Mouse (Mus musculus) midbrain, embryonic 11.5 days (tissue): Measurements from ENCODE around the gene Psmb7. TPM values are rescaled to one million over a fixed set of nuclear protein-coding genes. Genes with fewer than 3 reads are reported as not detected.

ENCODE experiments used
- ATAC-seq: fragments of 200-750 bp; cut with Nextera tagmentation; 2 replicates; pipeline ENCODE4 v1.8.0; 2017; ENCODE audit warnings: moderate TSS enrichment, moderate library complexity; ENCODE audit not compliant: low FRiP score
- DNase-seq: peaks from one replicate; pipeline ENCODE4 v3.0.0; 2015; ENCODE audit warnings: low spot score; ENCODE audit errors: missing footprints
- H3K27ac ChIP-seq: fragments of 300-500 bp; sonication (generic); 2 replicates; pipeline ENCODE4 v1.5.1; 2014; ENCODE audit warnings: low read depth, low read length
- H3K27me3 ChIP-seq: fragments of 300-500 bp; sonication (generic); 2 replicates; pipeline ENCODE4 v1.6.1; 2014; ENCODE audit warnings: mild to moderate bottlenecking, low read length, moderate library complexity, mixed read lengths; ENCODE audit not compliant: control insufficient read depth, insufficient read depth
- H3K36me3 ChIP-seq: fragments of 300-500 bp; sonication (generic); 2 replicates; pipeline ENCODE4 v1.6.1; 2014; ENCODE audit warnings: mild to moderate bottlenecking, low read length, moderate library complexity, mixed read lengths; ENCODE audit not compliant: control insufficient read depth, insufficient read depth
- H3K4me1 ChIP-seq: fragments of 300-500 bp; sonication (generic); 2 replicates; pipeline ENCODE4 v1.6.1; 2014; ENCODE audit warnings: low read length; ENCODE audit not compliant: control insufficient read depth, insufficient read depth
- H3K4me2 ChIP-seq: fragments of 300-500 bp; sonication (generic); 2 replicates; pipeline ENCODE4 v1.6.1; 2014; ENCODE audit warnings: mild to moderate bottlenecking, moderate library complexity
- H3K4me3 ChIP-seq: fragments of 300-500 bp; sonication (generic); 2 replicates; pipeline ENCODE4 v1.5.1; 2014; ENCODE audit warnings: low read depth, low read length
- H3K9ac ChIP-seq: fragments of 300-500 bp; sonication (generic); 2 replicates; pipeline ENCODE4 v1.6.1; 2014; ENCODE audit warnings: low read length
- H3K9me3 ChIP-seq: fragments of 300-500 bp; sonication (generic); 2 replicates; pipeline ENCODE4 v1.6.1; 2016; ENCODE audit warnings: low read length; ENCODE audit not compliant: control insufficient read depth
- WGBS: fragments of 180-500 bp; shearing (Covaris S2); extraction: QIAGEN DNeasy Blood & Tissue Kit; methylation state at CpG from one replicate; pipeline ENCODE4 v1.1.7; 2014; 5-methylcytosine and 5-hydroxymethylcytosine counted together
- microRNA-seq: library from miRNA; unstranded; fragments of <30 nt; microRNA quantifications from one replicate; pipeline ENCODE4, GENCODE M21; 2017
- polyA plus RNA-seq: library from polyadenylated mRNA; unstranded; fragments of >200 nt; fragmentation: Nextera tagmentation; extraction: Ambion mirVana; gene quantifications from 2 replicates; pipeline ENCODE4 v1.2.1, GENCODE M21; 2014

Gene Psmb7
- polyA plus RNA-seq, 1 experiment from 2014 or later, result 351 TPM

DNA sequence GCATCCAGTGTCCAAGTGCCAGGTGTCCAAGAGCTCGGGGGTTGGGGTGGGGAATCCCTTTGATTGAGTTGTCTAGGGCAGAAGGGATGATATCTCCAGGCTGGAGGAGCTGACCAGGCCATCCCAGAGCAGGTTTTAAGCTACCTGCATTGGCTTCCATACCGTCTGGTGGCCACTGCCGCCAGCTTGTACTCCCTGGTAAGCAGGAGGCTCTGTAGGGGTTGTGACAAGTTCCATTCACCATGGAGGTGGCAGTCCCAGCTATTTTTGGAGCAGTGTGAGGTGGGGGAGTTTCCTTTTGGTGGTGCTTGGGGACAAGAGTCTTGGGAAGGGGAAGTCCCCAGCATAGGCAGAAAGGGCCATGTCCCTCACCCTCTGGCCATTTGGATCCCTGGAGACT lies 102.8 kb downstream of the Psmb7 start:
- Histone ChIP-seq H3K9me3 (no peaks in the 10 kb centered on the region), H3K9ac (no peak overlapping the region), H3K27ac (no peak overlapping the region), H3K4me2 (no peak overlapping the region), H3K36me3 (no peaks in the 10 kb centered on the region), H3K4me1 (peaks cover 13% of the 10 kb centered on the region), H3K4me3 (no peak overlapping the region), H3K27me3 (no peaks in the 10 kb centered on the region)
- 80% methylated on average over 3 of the region's 3 CpGs for WGBS
- ATAC-seq, result no peak
- no peak for DNase-seq

DNA sequence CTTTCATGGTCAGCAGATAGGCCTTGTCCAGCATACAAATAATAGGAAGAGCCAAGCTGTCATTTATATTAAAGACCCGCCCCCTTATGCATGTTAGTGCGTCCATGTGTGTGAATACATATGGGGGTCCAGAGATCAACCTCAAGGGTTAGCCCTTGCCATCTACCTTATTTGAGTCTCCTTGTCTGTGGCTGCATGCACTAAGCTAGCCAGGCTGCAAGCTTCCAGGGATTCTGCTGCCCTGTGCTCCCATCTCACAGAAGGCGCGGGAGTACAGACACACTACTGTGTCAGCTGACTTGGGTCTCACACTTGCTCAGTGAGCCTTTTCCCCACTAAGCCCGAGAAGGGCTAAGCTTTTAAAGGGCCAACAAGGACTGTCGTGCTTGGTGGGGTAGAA lies 103.2 kb downstream of the Psmb7 start:
- Histone ChIP-seq H3K27ac (no peak overlapping the region), H3K4me1 (peaks cover 12% of the 10 kb centered on the region), H3K4me2 (no peak overlapping the region), H3K27me3 (no peaks in the 10 kb centered on the region), H3K9me3 (no peaks in the 10 kb centered on the region), H3K4me3 (no peak overlapping the region), H3K36me3 (no peaks in the 10 kb centered on the region), H3K9ac (no peak overlapping the region)
- no peak for ATAC-seq
- no peak for DNase-seq
- WGBS, result 81% methylated on average over 6 of the region's 6 CpGs

DNA sequence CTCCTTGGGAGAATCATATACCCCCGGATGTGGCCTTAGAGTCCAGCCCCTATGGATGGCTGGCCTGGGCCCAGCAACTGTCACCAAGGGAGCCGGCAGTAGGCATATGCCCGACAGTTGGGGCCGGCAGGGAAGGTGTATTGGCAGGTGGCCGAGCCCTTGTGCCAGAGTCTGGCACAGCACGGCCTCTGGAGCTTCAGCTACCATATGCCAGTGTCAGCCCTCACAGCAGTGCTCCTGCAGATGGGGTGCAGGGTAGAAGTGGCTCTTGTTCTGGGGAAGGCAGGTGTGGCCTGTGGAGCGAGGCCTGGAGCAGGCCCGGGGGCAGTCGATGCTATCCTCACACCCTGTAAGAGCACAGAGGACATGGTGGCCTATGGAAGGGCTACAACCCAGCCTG lies 104.2 kb downstream of the Psmb7 start:
- H3K9ac ChIP-seq, result no peak overlapping the region
- 93% methylated on average over 9 of the region's 9 CpGs for WGBS
- H3K4me1 ChIP-seq, result peaks cover 16% of the 10 kb centered on the region
- no peak overlapping the region for H3K4me2 ChIP-seq
- ATAC-seq (no peak), DNase-seq (no peak)
- no peaks in the 10 kb centered on the region for H3K9me3 ChIP-seq
- no peak overlapping the region for H3K4me3 ChIP-seq
- no peaks in the 10 kb centered on the region for H3K27me3 ChIP-seq
- H3K27ac ChIP-seq, result no peak overlapping the region
- H3K36me3 ChIP-seq, result no peaks in the 10 kb centered on the region

Small RNAs within 50 kb of the gene (microRNA-seq; reads per million reads assigned to microRNA genes)
- gene Gm27634, result not detected

Other genes starting within 250 kb of the Psmb7 start
- 87.3 and 92.3 TPM in 2 replicates for gene Nek6, start 132.4 kb downstream of the Psmb7 start, polyA plus RNA-seq
- 0.04 TPM in 1 of 2 replicates, not detected in the other for gene Nr5a1, start 70.5 kb upstream of the Psmb7 start, polyA plus RNA-seq